Mouse (Mus musculus): ENCODE results near the gene Fkbp6. TPM values are rescaled to one million over a fixed set of nuclear protein-coding genes. Genes with fewer than 3 reads are reported as not detected.

Fkbp6 gene
- polyA plus RNA-seq, 1 experiment: not detected

GRCm38 (mm10) chr5:135264548-135264947 lies 85.3 kb downstream of the Fkbp6 start:
- TF ChIP-seq GATA1 (IDR thresholded peaks at IDR 0.05; ENCODE audit: borderline replicate concordance, low read length): no peak
- TF ChIP-seq FLI1 (IDR thresholded peaks at IDR 0.05; ENCODE audit: low read length): no peak
- Histone ChIP-seq H3K36me3 (replicated peaks; ENCODE audit: low read length) (no peaks in the 10 kb centered on the region), H3K27me3 (replicated peaks) (peaks cover 24% of the 10 kb centered on the region), H3K9me3 (peaks cover 8% of the 10 kb centered on the region), H3K4me3 (replicated peaks) (peak overlapping the region; percentile 11), H3K4me1 (peaks cover 15% of the 10 kb centered on the region)

GRCm38 (mm10) chr5:135263866-135264503 lies 85.9 kb downstream of the Fkbp6 start:
- H3K4me3 ChIP-seq (replicated peaks): peak overlapping the region; percentile 82
- peaks cover 10% of the 10 kb centered on the region for H3K9me3 ChIP-seq
- peaks cover 15% of the 10 kb centered on the region for H3K4me1 ChIP-seq
- peaks cover 21% of the 10 kb centered on the region for H3K27me3 ChIP-seq (replicated peaks)
- TF ChIP-seq FLI1 (IDR thresholded peaks at IDR 0.05; ENCODE audit: low read length): no peak
- no peak for TF ChIP-seq GATA1 (IDR thresholded peaks at IDR 0.05; ENCODE audit: borderline replicate concordance, low read length)
- no peaks in the 10 kb centered on the region for H3K36me3 ChIP-seq (replicated peaks; ENCODE audit: low read length)

- Histone ChIP-seq H3K9me3 (peaks cover 25% of the 10 kb centered on the region), H3K36me3 (replicated peaks; ENCODE audit: low read length) (no peaks in the 10 kb centered on the region), H3K27me3 (replicated peaks) (peaks cover 17% of the 10 kb centered on the region), H3K4me1 (peaks cover 2% of the 10 kb centered on the region; the same call in 1 of the 2 replicates), H3K4me3 (replicated peaks) (no peak overlapping the region)
- no peak for TF ChIP-seq GATA1 (IDR thresholded peaks at IDR 0.05; ENCODE audit: borderline replicate concordance, low read length)
- no peak for TF ChIP-seq FLI1 (IDR thresholded peaks at IDR 0.05; ENCODE audit: low read length)
Measured at GRCm38 (mm10) chr5:135258280-135259150, 91.3 kb downstream of the Fkbp6 start.

GRCm38 (mm10) chr5:135257559-135257958 lies 92.3 kb downstream of the Fkbp6 start:
- Histone ChIP-seq H3K9me3 (peaks cover 25% of the 10 kb centered on the region), H3K4me1 (no peaks in the 10 kb centered on the region), H3K36me3 (replicated peaks; ENCODE audit: low read length) (no peaks in the 10 kb centered on the region), H3K4me3 (replicated peaks) (no peak overlapping the region), H3K27me3 (replicated peaks) (peaks cover 20% of the 10 kb centered on the region)
- TF ChIP-seq GATA1 (IDR thresholded peaks at IDR 0.05; ENCODE audit: borderline replicate concordance, low read length): no peak
- TF ChIP-seq FLI1 (IDR thresholded peaks at IDR 0.05; ENCODE audit: low read length): no peak

- H3K4me3 ChIP-seq (replicated peaks): no peak overlapping the region
- peaks cover 23% of the 10 kb centered on the region for H3K9me3 ChIP-seq
- peaks cover 3% of the 10 kb centered on the region for H3K4me1 ChIP-seq
- TF ChIP-seq GATA1 (IDR thresholded peaks at IDR 0.05; ENCODE audit: borderline replicate concordance, low read length) (no peak), FLI1 (IDR thresholded peaks at IDR 0.05; ENCODE audit: low read length) (no peak)
- H3K36me3 ChIP-seq (replicated peaks; ENCODE audit: low read length): no peaks in the 10 kb centered on the region
- H3K27me3 ChIP-seq (replicated peaks): peaks cover 30% of the 10 kb centered on the region
Measured at GRCm38 (mm10) chr5:135256166-135256565, 93.7 kb downstream of the Fkbp6 start.

- Histone ChIP-seq H3K4me1 (peaks cover 19% of the 10 kb centered on the region), H3K4me3 (replicated peaks) (no peak overlapping the region), H3K9me3 (peaks cover 32% of the 10 kb centered on the region), H3K36me3 (replicated peaks; ENCODE audit: low read length) (peaks cover 5% of the 10 kb centered on the region), H3K27me3 (replicated peaks) (peaks cover 46% of the 10 kb centered on the region)
- no peak for TF ChIP-seq GATA1 (IDR thresholded peaks at IDR 0.05; ENCODE audit: borderline replicate concordance, low read length)
- no peak for TF ChIP-seq FLI1 (IDR thresholded peaks at IDR 0.05; ENCODE audit: low read length)
Measured at GRCm38 (mm10) chr5:135253741-135254401, 96.0 kb downstream of the Fkbp6 start.

GRCm38 (mm10) chr5:135251079-135251454 lies 98.8 kb downstream of the Fkbp6 start, which contains the start of gene Fzd9:
Gene Fzd9 (minus strand): TSS chr5:135251230.
- H3K4me3 ChIP-seq (replicated peaks): peak within 1 kb of the TSS; percentile 92
- TF ChIP-seq GATA1 (IDR thresholded peaks at IDR 0.05; ENCODE audit: borderline replicate concordance, low read length): no peak
- H3K27me3 ChIP-seq (replicated peaks): peaks cover 47% of the 10 kb centered on the region
- peaks cover 21% of the 10 kb centered on the region for H3K36me3 ChIP-seq (replicated peaks; ENCODE audit: low read length)
- H3K9me3 ChIP-seq: peaks cover 20% of the 10 kb centered on the region
- H3K4me1 ChIP-seq: peaks cover 19% of the 10 kb centered on the region

GRCm38 (mm10) chr5:135250186-135251078 lies 99.4 kb downstream of the Fkbp6 start:
- Histone ChIP-seq H3K4me1 (peaks cover 19% of the 10 kb centered on the region), H3K27me3 (replicated peaks) (peaks cover 47% of the 10 kb centered on the region), H3K4me3 (replicated peaks) (peak overlapping the region; percentile 92), H3K36me3 (replicated peaks; ENCODE audit: low read length) (peaks cover 27% of the 10 kb centered on the region), H3K9me3 (peaks cover 13% of the 10 kb centered on the region)
- TF ChIP-seq GATA1 (IDR thresholded peaks at IDR 0.05; ENCODE audit: borderline replicate concordance, low read length) (no peak), FLI1 (IDR thresholded peaks at IDR 0.05; ENCODE audit: low read length) (no peak)
